In genomic region chr3:139200324-139200723, GRCm38 (mm10) we compare ENCODE assay signal across 15 mouse cellular contexts. TPM values are rescaled to one million over a fixed set of nuclear protein-coding genes. Genes with fewer than 3 reads are reported as not detected.
"Had no signal": no experiment of that assay in that cellular context is flagged by ENCODE, and none has a peak within 500 bp of the region (broad histone marks: within the 10 kb centered on the region; RNA-seq: fewer than 3 reads in every experiment).

No protein-coding gene starts in this region.

- DNase-seq: kidney, adult 11 months; kidney, adult 9 months; kidney, postnatal 36 days; layer of hippocampus, adult 9-11 months; layer of hippocampus, postnatal 36 days; lung, adult 2 months; lung, postnatal 36 days; right cerebral cortex, postnatal 25 days; thymus, adult 2 months; thymus, postnatal 36 days had no signal

- ATAC-seq: inflammation-experienced regulatory T-cells, adult 6 months; lung, postnatal 0 days; midbrain, embryonic 13.5 days had no signal

RNA-seq across cellular contexts. Expression of gene Stpg2, which starts 5.2 kb away (rescaled TPM):
- total RNA-seq: megakaryocyte progenitor cell, adult 5-6 weeks; midbrain, postnatal 0 days had no signal
